Mouse (Mus musculus) layer of hippocampus, adult 8-10 months (tissue): ENCODE data around the gene Spink8. TPM values are rescaled to one million over a fixed set of nuclear protein-coding genes. Genes with fewer than 3 reads are reported as not detected.

Experiments used
- DNase-seq, 2 experiments: peaks; one replicate each; pipeline ENCODE4 v3.0.0; 2022; ENCODE audit warnings: low spot score in 2 of 2
- total RNA-seq, 4 experiments: library from RNA; stranded (reverse); gene quantifications; 2 replicates each; pipeline ENCODE4 v1.2.4; 2022

The Spink8 gene
- total RNA-seq, 4 experiments from 2014 or later = 44.9 to 68.6 (median 55.3) TPM

DNA sequence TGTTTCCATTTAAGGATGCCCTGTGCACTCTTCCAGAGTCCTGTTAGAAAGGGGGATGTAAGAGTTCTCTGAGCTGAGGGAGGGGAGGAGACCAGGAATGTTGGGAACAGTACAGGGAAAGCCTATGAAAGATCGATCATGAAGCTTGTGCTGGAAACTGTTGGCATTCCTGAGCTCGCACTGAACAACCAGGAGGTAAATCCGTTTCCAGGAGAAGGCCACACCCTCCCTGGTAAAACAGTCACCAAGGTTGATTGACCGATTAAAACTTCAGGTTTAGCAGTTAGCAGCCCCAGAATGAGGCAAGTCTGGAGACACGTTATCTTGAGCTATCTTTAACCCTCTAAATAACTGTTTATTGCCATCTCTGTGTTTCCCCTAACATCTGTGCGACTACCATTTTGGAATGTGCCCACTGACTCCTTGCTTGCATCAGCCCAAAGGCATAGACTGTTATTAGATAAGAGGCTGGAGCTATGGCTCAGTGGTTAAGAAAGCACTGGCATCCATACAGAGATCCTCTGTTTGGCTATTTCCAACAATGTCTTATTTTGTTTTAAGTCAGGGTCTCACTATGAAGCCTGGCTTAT is 59.0 kb downstream of the Spink8 start:
- no peak for DNase-seq

DNA sequence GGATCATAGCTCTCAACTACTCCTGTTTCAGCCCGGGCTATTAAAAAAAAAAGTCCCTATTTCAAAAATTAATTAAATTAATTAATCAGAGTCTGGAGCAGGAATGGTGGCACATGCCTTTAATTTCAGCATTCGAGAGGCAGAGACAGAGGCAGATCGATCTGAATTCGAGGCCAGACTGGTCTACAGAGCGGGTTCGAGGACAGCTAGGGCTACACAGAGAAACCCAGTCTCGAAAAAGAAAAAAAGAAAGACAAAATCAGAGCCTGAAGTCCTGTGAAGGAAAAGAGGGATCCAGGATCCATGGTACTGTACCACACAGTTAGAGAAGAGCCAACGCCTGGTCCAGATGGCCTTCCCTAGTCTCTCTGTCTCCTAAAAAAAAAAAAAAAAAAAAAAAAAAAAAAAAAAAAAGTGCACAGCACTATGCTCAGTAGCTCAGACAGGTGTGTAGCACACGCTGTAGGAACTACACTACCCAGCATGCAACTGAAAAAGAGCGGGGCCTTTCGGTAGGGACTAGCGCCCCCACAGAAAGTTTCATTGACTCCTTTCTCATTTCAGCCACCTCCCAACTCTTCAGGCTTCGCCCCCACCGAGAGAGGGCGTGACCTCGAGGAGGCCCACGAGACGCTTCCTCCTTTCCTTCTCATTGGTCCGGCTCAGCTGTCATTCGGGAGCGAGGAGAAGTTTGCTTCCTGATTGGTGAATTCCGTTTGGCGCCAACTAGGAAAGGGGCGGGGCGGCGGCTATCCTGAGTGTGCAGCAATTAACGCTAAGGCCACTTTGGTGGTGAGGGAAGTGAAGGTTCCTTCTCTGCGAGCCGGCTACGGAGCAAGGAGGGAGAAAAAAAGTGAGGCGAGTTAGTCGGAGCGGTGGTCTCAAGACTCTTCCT is 63.0 kb downstream of the Spink8 start, which contains the start of gene Cdc25a:
Cdc25a (plus strand) TSS at position 783 of the 895 bp plus-strand sequence.
- DNase-seq = peak; percentile 95 to 97

DNA sequence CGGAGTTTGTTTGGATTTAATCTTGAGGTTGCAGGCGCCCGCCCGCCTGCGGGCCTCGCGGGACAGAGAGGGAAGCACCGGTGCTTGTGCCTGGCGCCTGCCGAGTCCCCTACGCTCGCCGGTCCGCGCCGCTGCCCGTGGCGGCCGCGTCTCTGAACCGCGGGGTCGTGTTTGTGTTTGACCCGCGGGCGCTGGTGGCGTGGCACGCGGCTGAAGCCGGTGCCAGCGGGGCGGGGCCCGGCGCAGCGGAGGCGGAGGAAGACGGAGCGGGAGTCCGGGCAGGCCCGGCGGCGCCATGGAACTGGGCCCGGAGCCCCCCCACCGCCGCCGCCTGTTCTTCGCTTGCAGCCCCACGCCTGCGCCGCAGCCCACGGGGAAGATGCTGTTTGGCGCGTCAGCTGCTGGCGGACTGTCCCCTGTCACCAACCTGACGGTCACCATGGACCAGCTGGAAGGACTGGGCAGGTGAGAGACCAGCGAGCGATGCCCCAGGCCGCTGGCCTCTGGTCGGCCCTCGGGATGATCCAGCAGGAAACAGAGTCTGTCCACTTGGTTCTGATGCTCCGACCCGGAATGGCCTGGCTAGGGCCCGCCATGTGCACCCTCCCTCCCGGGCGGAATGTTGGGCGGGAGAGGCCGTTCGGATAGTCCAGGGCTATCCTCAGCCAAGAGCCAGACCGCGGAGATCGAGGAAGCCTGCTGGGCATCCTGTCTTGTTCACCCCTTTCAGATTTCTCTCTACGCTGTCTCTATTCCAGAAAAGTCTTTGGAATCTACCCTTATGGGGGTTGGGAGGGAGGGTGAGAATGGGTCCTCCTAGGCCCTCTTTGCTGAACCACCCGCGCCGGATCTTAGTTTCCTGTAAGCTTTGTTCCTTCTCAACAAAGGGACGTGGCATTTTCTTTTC is 63.9 kb downstream of the Spink8 start:
- DNase-seq = peak in 1 of 2 experiments; percentile 32

Other genes starting within 250 kb of the Spink8 start
- gene Fbxw15, start 244.0 kb upstream of the Spink8 start, total RNA-seq = not detected
- not detected for gene Fbxw24, start 186.2 kb upstream of the Spink8 start, total RNA-seq
- gene Fbxw25, start 147.6 kb upstream of the Spink8 start, total RNA-seq = not detected
- not detected for gene Fbxw18, start 109.6 kb upstream of the Spink8 start, total RNA-seq
- not detected for gene Fbxw26, start 66.2 kb upstream of the Spink8 start, total RNA-seq
- not detected for gene Fbxw27, start 21.6 kb upstream of the Spink8 start, total RNA-seq
- gene Nme6, start 20.5 kb downstream of the Spink8 start, total RNA-seq = 10 to 100 TPM; 11.7 to 15.0 (median 14.4) TPM
- not detected for gene Camp, start 37.3 kb downstream of the Spink8 start, total RNA-seq
- 1 to 10 TPM; 5.1 to 7.7 (median 6.4) TPM for gene Cdc25a, start 63.3 kb downstream of the Spink8 start, total RNA-seq
- 100 to 1,000 TPM; 568 to 629 (median 583) TPM for gene Map4, start 119.2 kb downstream of the Spink8 start, total RNA-seq